Mouse (Mus musculus) MEL (cell line): Measurements from ENCODE around the gene Cdiptos.

ENCODE experiments used
- CTCF ChIP-seq, 3 experiments: IDR thresholded peaks in 2 of 3; conservative IDR thresholded peaks in 1 of 3; 2 replicates each; pipeline ENCODE4 v1.5.1; 2011 to 2012; ENCODE audit warnings: low read length in 3 of 3, low read depth in 2 of 3, mild to moderate bottlenecking in 2 of 3, improper control_type of control experiment in 1 of 3, inconsistent platforms in 1 of 3, mixed read lengths in 1 of 3, moderate library complexity in 1 of 3; ENCODE audit not compliant: control insufficient read depth in 1 of 3, insufficient read depth in 1 of 3, poor library complexity in 1 of 3, severe bottlenecking in 1 of 3
- EP300 ChIP-seq, 2 experiments: IDR thresholded peaks; 2 replicates each; pipeline ENCODE4 v1.6.1; 2011; ENCODE audit warnings: improper control_type of control experiment in 2 of 2, low read length in 2 of 2, low read depth in 1 of 2, mild to moderate bottlenecking in 1 of 2
- GATA1 ChIP-seq: IDR thresholded peaks from 2 replicates; pipeline ENCODE4 v1.6.1; 2011; ENCODE audit warnings: low read depth, low read length, improper control_type of control experiment
- HCFC1 ChIP-seq: IDR thresholded peaks from 2 replicates; pipeline ENCODE4 v1.6.1; 2012; ENCODE audit warnings: low read depth, mild to moderate bottlenecking, inconsistent platforms, low read length, improper control_type of control experiment, moderate library complexity
- JUND ChIP-seq: IDR thresholded peaks from 2 replicates; pipeline ENCODE4 v1.6.1; 2011; ENCODE audit warnings: low read depth, mild to moderate bottlenecking, improper control_type of control experiment, low read length
- MXI1 ChIP-seq: IDR thresholded peaks from 2 replicates; pipeline ENCODE4 v1.6.1; 2011; ENCODE audit warnings: mild to moderate bottlenecking, low read depth, low read length, improper control_type of control experiment
- POLR2A ChIP-seq, 2 experiments: IDR thresholded peaks; 2 replicates each; pipeline ENCODE4 v1.6.1; 2011 to 2012; ENCODE audit warnings: low read length in 2 of 2, mild to moderate bottlenecking in 2 of 2, control low read depth in 1 of 2, improper control_type of control experiment in 1 of 2, low read depth in 1 of 2, moderate library complexity in 1 of 2; ENCODE audit not compliant: control insufficient read depth in 1 of 2, insufficient read depth in 1 of 2, poor library complexity in 1 of 2
- RAD21 ChIP-seq: IDR thresholded peaks from 2 replicates; pipeline ENCODE4 v1.6.1; 2011; ENCODE audit warnings: mild to moderate bottlenecking, low read depth, low read length, improper control_type of control experiment
- SIN3A ChIP-seq: IDR thresholded peaks from 2 replicates; pipeline ENCODE4 v1.6.1; 2012; ENCODE audit warnings: low read length, improper control_type of control experiment, inconsistent platforms
- TCF12 ChIP-seq: IDR thresholded peaks from 2 replicates; pipeline ENCODE4 v1.6.1; 2014; ENCODE audit warnings: low read depth, mild to moderate bottlenecking, inconsistent platforms, low read length, improper control_type of control experiment, moderate library complexity
- USF2 ChIP-seq, 2 experiments: IDR thresholded peaks; 2 replicates each; pipeline ENCODE4 v1.6.1; 2011 to 2012; ENCODE audit warnings: improper control_type of control experiment in 2 of 2, low read length in 2 of 2, borderline replicate concordance in 1 of 2, inconsistent platforms in 1 of 2, low read depth in 1 of 2, mild to moderate bottlenecking in 1 of 2; ENCODE audit not compliant: insufficient read depth in 1 of 2
- ZC3H11A ChIP-seq: IDR thresholded peaks from 2 replicates; pipeline ENCODE4 v1.6.1; 2012; ENCODE audit warnings: low read depth, mild to moderate bottlenecking, inconsistent platforms, low read length, improper control_type of control experiment
- ZMIZ1 ChIP-seq: IDR thresholded peaks from 2 replicates; pipeline ENCODE4 v1.6.1; 2012; ENCODE audit warnings: low read depth, mild to moderate bottlenecking, inconsistent platforms, low read length, improper control_type of control experiment, moderate library complexity

GRCm38 (mm10) chr7:127017950-127018345 lies 42.0 kb upstream of the Cdiptos start:
- no peak for TF ChIP-seq EP300 (IDR thresholded peaks at IDR 0.05; ENCODE audit: low read depth in 1 of 2, low read length in 2 of 2)
- no peak for TF ChIP-seq GATA1
- 0 out of 4 replicates have a peak, but pooled peaks of 1 of the 2 experiments have one; percentile 20 for TF ChIP-seq POLR2A (IDR thresholded peaks at IDR 0.05; ENCODE audit: control insufficient read depth in 1 of 2, insufficient read depth in 1 of 2, low read depth in 1 of 2, low read length in 2 of 2, poor library complexity in 1 of 2)
- TF ChIP-seq TCF12: no peak
- TF ChIP-seq ZMIZ1: no peak
- TF ChIP-seq CTCF (IDR thresholded peaks at IDR 0.05 in 2 of 3, conservative IDR thresholded peaks at IDR 0.05 in 1 of 3; ENCODE audit: control insufficient read depth in 1 of 3, insufficient read depth in 1 of 3, low read depth in 2 of 3, low read length in 3 of 3, poor library complexity in 1 of 3, severe bottlenecking in 1 of 3): no peak
- no peak for TF ChIP-seq MXI1
- TF ChIP-seq ZC3H11A: no peak
- no peak for TF ChIP-seq USF2 (IDR thresholded peaks at IDR 0.05; ENCODE audit: borderline replicate concordance in 1 of 2, insufficient read depth in 1 of 2, low read depth in 1 of 2, low read length in 2 of 2)
- no peak for TF ChIP-seq HCFC1
- TF ChIP-seq RAD21: no peak
- TF ChIP-seq JUND: no peak
- TF ChIP-seq SIN3A: no peak
